Mouse (Mus musculus) gastrocnemius, postnatal 36 days (tissue): ENCODE measurements around the gene Kcnmb3. TPM values are rescaled to one million over a fixed set of nuclear protein-coding genes. Genes with fewer than 3 reads are reported as not detected.
"Not testable (repeated sequence)": the region's sequence is repeated elsewhere in the genome, so short reads cannot be mapped to it uniquely, and the experiment has no call there.

Experiments used
- DNase-seq, 2 experiments: peaks; one replicate each; pipeline ENCODE4 v3.0.0; 2022
- intact Hi-C: fragments of 180-260 bp; cut with DNase I; formaldehyde crosslinking; loops from one replicate; pipeline ENCODE4 v1.15.1; 2025
- total RNA-seq, 2 experiments: library from RNA; stranded (reverse); gene quantifications; 2 replicates each; pipeline ENCODE4 v1.2.3; 2021

Gene Kcnmb3
- total RNA-seq, 2 experiments from 2014 or later = 0.35 TPM; not detected in 1

- intact Hi-C loops = no loop called here
These were observed 54.2 kb downstream of the Kcnmb3 start for GRCm38 (mm10) chr3:32437820-32438219.

GRCm38 (mm10) chr3:32437297-32437696 lies 54.7 kb downstream of the Kcnmb3 start:
- intact Hi-C loops = no loop called here
- no peak for DNase-seq

More at GRCm38 (mm10) chr3:32437820-32438219, 54.2 kb downstream of the Kcnmb3 start:
- DNase-seq = no peak

GRCm38 (mm10) chr3:32436101-32436500 lies 55.9 kb downstream of the Kcnmb3 start:
- DNase-seq = no peak
- intact Hi-C loops = no loop called here

- intact Hi-C loops = no loop called here
- DNase-seq = no peak
These were observed 58.0 kb downstream of the Kcnmb3 start for GRCm38 (mm10) chr3:32434016-32434415.

- no peak for DNase-seq
- intact Hi-C loops = no loop called here
These were observed 61.6 kb downstream of the Kcnmb3 start for GRCm38 (mm10) chr3:32430394-32430793.

GRCm38 (mm10) chr3:32429351-32429750 lies 62.7 kb downstream of the Kcnmb3 start:
- DNase-seq, intact Hi-C loops: not testable (repeated sequence)

GRCm38 (mm10) chr3:32428921-32429320 lies 63.1 kb downstream of the Kcnmb3 start:
- peak in 1 of 2 experiments; percentile 33 for DNase-seq
- intact Hi-C loops = no loop called here

GRCm38 (mm10) chr3:32428361-32428760 lies 63.7 kb downstream of the Kcnmb3 start:
- intact Hi-C loops = no loop called here

GRCm38 (mm10) chr3:32427695-32428094 lies 64.3 kb downstream of the Kcnmb3 start:
- intact Hi-C loops = no loop called here
- DNase-seq = no peak

More at GRCm38 (mm10) chr3:32428361-32428760, 63.7 kb downstream of the Kcnmb3 start:
- DNase-seq = no peak

Other genes starting within 250 kb of the Kcnmb3 start
- 1 to 10 TPM; 6.4 to 7.1 TPM for gene Zmat3, start 126.2 kb downstream of the Kcnmb3 start, total RNA-seq
- 10 to 100 TPM; 32.3 to 46.8 TPM for gene Pik3ca, start 94.6 kb downstream of the Kcnmb3 start, total RNA-seq
- gene Zfp639, start 18.0 kb upstream of the Kcnmb3 start, total RNA-seq = 10 to 100 TPM; 25.8 TPM
- gene Mfn1, start 37.2 kb upstream of the Kcnmb3 start, total RNA-seq = 100 to 1,000 TPM; 205 to 239 TPM
- 1 to 10 TPM; 4.6 to 5.7 TPM for gene Gnb4, start 124.4 kb upstream of the Kcnmb3 start, total RNA-seq
- 10 to 100 TPM; 12.4 to 13.8 TPM for gene Actl6a, start 214.1 kb upstream of the Kcnmb3 start, total RNA-seq
- 100 to 1,000 TPM; 610 to 618 TPM for gene Ndufb5, start 244.8 kb upstream of the Kcnmb3 start, total RNA-seq
- gene Mrpl47, start 245.4 kb upstream of the Kcnmb3 start, total RNA-seq = 10 to 100 TPM; 28.7 to 30.1 TPM